11 mouse cellular contexts compared by ENCODE assay signal in the genomic region with DNA sequence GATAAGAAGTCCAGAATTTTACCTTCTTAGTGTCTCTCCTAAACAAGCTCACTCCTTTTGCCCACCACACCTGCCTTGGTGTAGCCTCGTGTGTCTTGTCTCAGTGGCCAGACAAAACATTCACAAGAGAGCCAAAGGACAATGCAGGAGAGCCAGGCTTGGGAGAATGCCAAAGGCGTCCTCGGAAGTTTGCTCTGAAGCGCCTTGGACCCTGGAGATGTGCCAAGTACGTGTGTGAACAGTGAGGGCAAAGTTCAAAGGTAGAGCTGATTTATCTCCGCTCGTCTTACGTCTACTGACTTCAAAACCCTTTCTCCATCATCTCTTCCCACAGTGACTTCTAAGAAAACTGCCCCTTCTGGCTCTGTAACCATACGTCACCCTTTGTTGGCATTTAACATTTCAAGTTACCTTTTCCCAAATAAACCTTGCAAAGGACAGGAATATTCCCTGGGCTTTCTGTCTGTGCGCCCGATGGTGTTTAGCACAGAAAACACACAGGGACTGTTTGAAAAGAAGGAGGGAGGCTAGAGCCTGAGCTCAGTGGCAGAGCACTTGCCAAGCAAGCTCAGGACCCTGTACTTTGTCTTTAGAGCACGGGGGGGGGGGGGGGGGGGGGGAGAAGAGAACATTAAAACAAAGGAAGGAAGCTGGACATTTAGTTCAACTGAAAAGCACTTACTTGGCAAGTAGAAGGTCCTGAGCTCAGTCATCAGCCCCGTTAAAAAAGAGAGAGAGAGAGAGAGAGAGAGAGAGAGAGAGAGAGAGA. TPM values are rescaled to one million over a fixed set of nuclear protein-coding genes. Genes with fewer than 3 reads are reported as not detected.
DNase-seq lines count a peak whose midpoint lies in the region; ATAC-seq and TF ChIP-seq lines count a peak whose summit lies in the region.
"Had no signal": no experiment of that assay in that cellular context is flagged by ENCODE, and none has a peak within 500 bp of the region (broad histone marks: within the 10 kb centered on the region; RNA-seq: fewer than 3 reads in every experiment).

No protein-coding gene starts in this region.

- 31% methylated on average over 13 of the region's 13 CpGs for WGBS in kidney, embryonic 14.5 days
- WGBS in intestine, postnatal 0 days, result 19% methylated on average over 13 of the region's 13 CpGs
- WGBS in large intestine, adult 2 months, result 18% methylated on average over 13 of the region's 13 CpGs
- WGBS in forebrain, embryonic 15.5 days, result 40% methylated on average over 12 of the region's 13 CpGs
- 73% methylated on average over 13 of the region's 13 CpGs for WGBS in thymus, adult 2 months
- WGBS in hindbrain, embryonic 13.5 days, result 57% methylated on average over 12 of the region's 13 CpGs

- H3K9me3 ChIP-seq in kidney, embryonic 14.5 days (ENCODE audit: control insufficient read depth, low read length), result no peaks in the 10 kb centered on the region
- no peaks in the 10 kb centered on the region for H3K9me3 ChIP-seq in intestine, postnatal 0 days (ENCODE audit: control insufficient read depth)
- no peaks in the 10 kb centered on the region for H3K9me3 ChIP-seq in forebrain, embryonic 15.5 days
- no peaks in the 10 kb centered on the region for H3K9me3 ChIP-seq in hindbrain, embryonic 13.5 days

- H3K4me1 ChIP-seq in kidney, embryonic 14.5 days (ENCODE audit: control insufficient read depth, insufficient read depth, low read length), result peaks cover 8% of the 10 kb centered on the region; the same call in 1 of the 2 replicates
- 0 out of 2 replicates have a peak, but pooled peaks cover 2% of the 10 kb centered on the region for H3K4me1 ChIP-seq in intestine, postnatal 0 days (replicated peaks; ENCODE audit: control insufficient read depth, insufficient read depth, low read length)
- H3K4me1 ChIP-seq in forebrain, embryonic 15.5 days, result no peaks in the 10 kb centered on the region
- H3K4me1 ChIP-seq in thymus, adult 2 months (replicated peaks; ENCODE audit: control insufficient read depth, insufficient read depth, low read length), result no peaks in the 10 kb centered on the region
- H3K4me1 ChIP-seq in hindbrain, embryonic 13.5 days (replicated peaks), result peaks cover 9% of the 10 kb centered on the region

- no peak overlapping the region for H3K27ac ChIP-seq in kidney, embryonic 14.5 days (ENCODE audit: low read depth, low read length)
- no peak overlapping the region for H3K27ac ChIP-seq in intestine, postnatal 0 days (ENCODE audit: low read depth, low read length)
- no peak overlapping the region for H3K27ac ChIP-seq in forebrain, embryonic 15.5 days (replicated peaks)
- no peak overlapping the region for H3K27ac ChIP-seq in thymus, adult 2 months (ENCODE audit: control insufficient read depth, insufficient read depth, low read length)
- H3K27ac ChIP-seq in hindbrain, embryonic 13.5 days, result no peak overlapping the region
- H3K27ac ChIP-seq: macrophage had no signal

- no peaks in the 10 kb centered on the region for H3K27me3 ChIP-seq in kidney, embryonic 14.5 days (ENCODE audit: control insufficient read depth, insufficient read depth, low read length)
- H3K27me3 ChIP-seq in intestine, postnatal 0 days (replicated peaks; ENCODE audit: control insufficient read depth, insufficient read depth, low read length), result no peaks in the 10 kb centered on the region
- H3K27me3 ChIP-seq in forebrain, embryonic 15.5 days, result no peaks in the 10 kb centered on the region
- H3K27me3 ChIP-seq in thymus, adult 2 months (ENCODE audit: control insufficient read depth, insufficient read depth, low read length), result no peaks in the 10 kb centered on the region
- H3K27me3 ChIP-seq in hindbrain, embryonic 13.5 days, result no peaks in the 10 kb centered on the region

- TF ChIP-seq CTCF in intestine, postnatal 0 days (IDR thresholded peaks at IDR 0.05; ENCODE audit: low read depth), result no peak
- no peak for TF ChIP-seq CTCF in thymus, adult 2 months (IDR thresholded peaks at IDR 0.05; ENCODE audit: borderline replicate concordance, control insufficient read depth, extremely low read depth, insufficient read depth, low read length, poor library complexity)

- no peak overlapping the region for H3K4me3 ChIP-seq in kidney, embryonic 14.5 days (ENCODE audit: low read length)
- no peak overlapping the region for H3K4me3 ChIP-seq in intestine, postnatal 0 days (ENCODE audit: low read depth, low read length)
- H3K4me3 ChIP-seq in forebrain, embryonic 15.5 days, result no peak overlapping the region
- no peak overlapping the region for H3K4me3 ChIP-seq in thymus, adult 2 months (ENCODE audit: control insufficient read depth, insufficient read depth, low read length)
- no peak overlapping the region for H3K4me3 ChIP-seq in hindbrain, embryonic 13.5 days

- H3K36me3 ChIP-seq in kidney, embryonic 14.5 days (ENCODE audit: control insufficient read depth, insufficient read depth, low read length), result no peaks in the 10 kb centered on the region
- H3K36me3 ChIP-seq in intestine, postnatal 0 days (ENCODE audit: control insufficient read depth, insufficient read depth), result no peaks in the 10 kb centered on the region
- no peaks in the 10 kb centered on the region for H3K36me3 ChIP-seq in forebrain, embryonic 15.5 days
- no peaks in the 10 kb centered on the region for H3K36me3 ChIP-seq in thymus, adult 2 months (ENCODE audit: control insufficient read depth, insufficient read depth, low read length)
- no peaks in the 10 kb centered on the region for H3K36me3 ChIP-seq in hindbrain, embryonic 13.5 days

- H3K9ac ChIP-seq in kidney, embryonic 14.5 days (ENCODE audit: low read depth, low read length), result no peak overlapping the region
- H3K9ac ChIP-seq in intestine, postnatal 0 days (ENCODE audit: low read depth, low read length), result no peak overlapping the region
- no peak overlapping the region for H3K9ac ChIP-seq in forebrain, embryonic 15.5 days (replicated peaks)
- no peak overlapping the region for H3K9ac ChIP-seq in hindbrain, embryonic 13.5 days

- ATAC-seq in kidney, embryonic 14.5 days (ENCODE audit: low FRiP score, low TSS enrichment), result no peak
- peak; percentile 88 for ATAC-seq in intestine, postnatal 0 days
- ATAC-seq in forebrain, embryonic 15.5 days (replicated peaks), result no peak
- no peak for ATAC-seq in hindbrain, embryonic 13.5 days (ENCODE audit: low FRiP score)

- peak; percentile 72 for DNase-seq in kidney, adult 11 months
- DNase-seq in adrenal gland, postnatal 14 days, result peak; percentile 57
- peak; percentile 87 for DNase-seq in large intestine, adult 2 months (ENCODE audit: low read depth, low spot score)
- no peak for DNase-seq in thymus, adult 2 months
- DNase-seq: heart, postnatal 14 days had no signal

- no peak overlapping the region for H3K4me2 ChIP-seq in kidney, embryonic 14.5 days (replicated peaks; ENCODE audit: low read depth, low read length)
- peak overlapping the region; percentile 10; the same call in 1 of the 2 replicates for H3K4me2 ChIP-seq in intestine, postnatal 0 days (replicated peaks; ENCODE audit: low read depth)
- no peak overlapping the region for H3K4me2 ChIP-seq in forebrain, embryonic 15.5 days (replicated peaks)
- H3K4me2 ChIP-seq in hindbrain, embryonic 13.5 days, result no peak overlapping the region

- no peak for TF ChIP-seq POLR2A in thymus, adult 2 months (IDR thresholded peaks at IDR 0.05; ENCODE audit: control insufficient read depth, extremely low read depth, insufficient read depth, low read length, poor library complexity)

RNA-seq across cellular contexts. Expression of a gene that starts 19.4 kb away (rescaled TPM):
- polyA plus RNA-seq in kidney, embryonic 14.5 days (2014; fragmentation: Nextera tagmentation; extraction: Ambion mirVana), result 0.87 and 0.94 TPM in 2 replicates
- total RNA-seq in adrenal gland, postnatal 14 days (2021), result 5.4 and 8.8 TPM in 2 replicates
- polyA plus RNA-seq in intestine, postnatal 0 days (2015; fragmentation: Nextera tagmentation; extraction: Ambion mirVana), result 24.5 and 26.3 TPM in 2 replicates
- 11.7 and 21.2 TPM in 2 replicates for polyA plus RNA-seq in large intestine, adult 2 months (2012; rRNA removed)
- 1.2 and 1.5 TPM in 2 replicates for polyA plus RNA-seq in forebrain, embryonic 15.5 days (2015; fragmentation: Nextera tagmentation; extraction: Ambion mirVana)
- polyA plus RNA-seq in thymus, adult 2 months (2012; rRNA removed), result 4.2 and 5.4 TPM in 2 replicates
- polyA plus RNA-seq in hindbrain, embryonic 13.5 days (2015; fragmentation: Nextera tagmentation; extraction: Ambion mirVana), result 4.4 and 4.6 TPM in 2 replicates

RNA-seq across cellular contexts. Expression of a gene that starts 32.7 kb away (rescaled TPM):
- polyA plus RNA-seq in kidney, embryonic 14.5 days (2014; fragmentation: Nextera tagmentation; extraction: Ambion mirVana), result 0.14 TPM in 1 of 2 replicates, not detected in the other
- total RNA-seq in adrenal gland, postnatal 14 days (2021), result 0.26 TPM in 1 of 2 replicates, not detected in the other
- polyA plus RNA-seq in intestine, postnatal 0 days (2015; fragmentation: Nextera tagmentation; extraction: Ambion mirVana), result 0.38 and 0.44 TPM in 2 replicates
- not detected in 2 replicates for polyA plus RNA-seq in large intestine, adult 2 months (2012; rRNA removed)
- polyA plus RNA-seq in forebrain, embryonic 15.5 days (2015; fragmentation: Nextera tagmentation; extraction: Ambion mirVana), result 0.33 and 1.4 TPM in 2 replicates
- polyA plus RNA-seq in thymus, adult 2 months (2012; rRNA removed), result 0.05 TPM in 1 of 2 replicates, not detected in the other
- polyA plus RNA-seq in hindbrain, embryonic 13.5 days (2015; fragmentation: Nextera tagmentation; extraction: Ambion mirVana), result 0.76 and 1.7 TPM in 2 replicates
- total RNA-seq: common myeloid progenitor, adult 5-6 weeks had no signal
- polyA plus RNA-seq: macrophage had no signal

RNA-seq across cellular contexts. Expression of a gene that starts 33.0 kb away (rescaled TPM):
- polyA plus RNA-seq in kidney, embryonic 14.5 days (2014; fragmentation: Nextera tagmentation; extraction: Ambion mirVana), result 5.8 and 7.4 TPM in 2 replicates
- total RNA-seq in adrenal gland, postnatal 14 days (2021), result 12.0 and 13.8 TPM in 2 replicates
- 3.9 and 4.1 TPM in 2 replicates for polyA plus RNA-seq in intestine, postnatal 0 days (2015; fragmentation: Nextera tagmentation; extraction: Ambion mirVana)
- polyA plus RNA-seq in large intestine, adult 2 months (2012; rRNA removed), result 2.5 and 2.6 TPM in 2 replicates
- 7.2 and 8.3 TPM in 2 replicates for polyA plus RNA-seq in forebrain, embryonic 15.5 days (2015; fragmentation: Nextera tagmentation; extraction: Ambion mirVana)
- 1.7 and 1.8 TPM in 2 replicates for polyA plus RNA-seq in thymus, adult 2 months (2012; rRNA removed)
- 6.1 and 6.2 TPM in 2 replicates for polyA plus RNA-seq in hindbrain, embryonic 13.5 days (2015; fragmentation: Nextera tagmentation; extraction: Ambion mirVana)
